Mouse (Mus musculus): ENCODE data around the gene Tmem86a.
"Not testable (repeated sequence)": the region's sequence is repeated elsewhere in the genome, so short reads cannot be mapped to it uniquely, and the experiment has no call there.

The Tmem86a gene

DNA sequence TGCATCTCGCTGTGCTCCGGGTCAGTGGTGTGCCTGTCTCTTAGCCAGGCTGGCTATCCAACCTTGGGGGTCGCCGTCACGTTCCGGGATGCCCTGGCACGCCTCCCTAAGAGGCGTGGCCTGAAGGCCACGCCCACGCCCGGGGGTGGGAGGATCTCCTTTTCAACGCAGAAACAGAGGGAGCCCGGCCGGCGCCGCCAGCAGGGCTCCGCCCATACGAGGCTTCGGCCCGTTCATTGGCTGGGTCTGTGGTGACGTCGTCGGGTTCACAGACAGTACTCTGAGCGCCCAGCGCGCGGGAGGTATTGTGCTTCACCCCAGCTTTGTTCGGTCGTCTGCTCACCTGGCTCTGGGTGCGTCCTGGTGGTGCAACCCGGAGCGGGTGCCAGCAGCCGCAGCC, at the start of gene Tmem86a:
Gene Tmem86a, plus strand, starts transcription at position 236 of the 400 bp plus-strand sequence.
- DNase-seq (ENCODE audit: low spot score in 2 of 2), result peak; percentile 76 to 91

DNA sequence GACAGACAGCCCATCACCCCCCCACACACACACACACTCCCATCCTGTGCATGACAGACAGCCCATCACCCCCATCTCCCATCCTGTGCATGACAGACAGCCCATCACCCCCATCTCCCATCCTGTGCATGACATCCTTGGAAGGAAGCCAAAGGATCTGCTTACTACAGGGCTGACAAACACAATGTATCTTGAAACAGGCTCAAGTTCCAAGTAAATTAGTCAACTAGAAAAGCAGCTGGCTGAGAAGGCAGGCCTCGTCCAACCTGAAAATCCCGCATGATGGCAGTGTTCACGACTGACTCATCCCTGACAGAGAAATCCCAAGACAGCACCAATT, 49.8 kb upstream of the Tmem86a start:
- DNase-seq (ENCODE audit: low spot score in 2 of 2), result no peak

DNA sequence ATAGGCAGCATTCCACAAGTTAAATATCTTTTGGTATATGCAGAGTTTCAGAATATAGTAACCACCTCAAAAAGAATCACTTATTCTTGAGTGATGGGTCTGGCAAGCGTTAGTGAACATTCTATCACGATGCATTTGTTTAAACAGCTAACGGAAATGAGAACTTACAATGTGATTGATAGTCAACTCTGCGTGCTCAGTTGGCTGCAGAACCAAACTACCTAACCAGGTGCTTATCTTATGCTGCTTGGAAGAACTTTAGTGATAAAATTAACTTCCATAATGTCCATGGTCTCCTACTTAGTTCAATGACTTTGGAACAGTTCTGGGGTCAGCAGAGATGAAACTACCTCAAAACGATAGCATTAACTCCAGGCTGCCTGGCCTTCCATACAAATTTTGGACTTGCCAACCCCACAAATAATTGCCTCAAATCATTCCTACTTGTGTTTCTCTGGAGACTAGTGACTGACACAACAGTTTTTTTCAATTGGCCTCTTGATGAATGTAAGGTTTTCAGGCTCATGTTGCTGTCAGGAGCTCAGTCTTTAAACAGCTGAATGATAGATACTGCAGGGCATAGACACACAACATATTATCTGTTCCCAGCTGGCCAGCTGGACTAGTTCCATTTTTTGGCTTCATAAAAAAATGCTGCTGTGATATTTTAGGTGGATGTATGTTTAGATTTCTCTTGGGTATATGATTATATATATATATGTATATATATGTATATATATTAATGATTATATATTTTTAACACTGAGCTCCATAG, 49.1 kb upstream of the Tmem86a start:
- DNase-seq (ENCODE audit: low spot score in 2 of 2), result no peak

DNA sequence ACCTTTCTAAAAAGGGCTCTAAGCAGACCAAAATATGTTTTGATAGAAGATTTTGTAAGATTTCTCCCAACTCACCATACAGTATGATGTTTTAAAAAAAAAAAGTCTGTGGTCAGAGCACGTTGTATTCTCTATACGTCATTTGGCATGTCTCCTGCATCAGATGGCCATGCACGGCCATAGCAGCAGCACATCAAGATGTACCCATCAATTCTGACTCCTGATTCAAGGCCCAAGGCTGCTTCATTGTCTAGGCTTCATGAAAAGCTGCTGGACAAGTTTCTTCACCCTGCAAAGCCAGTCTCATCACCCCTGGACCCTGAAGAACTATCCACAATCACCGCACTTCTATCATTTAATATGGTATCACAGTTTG, 48.5 kb upstream of the Tmem86a start:
- DNase-seq (ENCODE audit: low spot score in 2 of 2), result no peak

DNA sequence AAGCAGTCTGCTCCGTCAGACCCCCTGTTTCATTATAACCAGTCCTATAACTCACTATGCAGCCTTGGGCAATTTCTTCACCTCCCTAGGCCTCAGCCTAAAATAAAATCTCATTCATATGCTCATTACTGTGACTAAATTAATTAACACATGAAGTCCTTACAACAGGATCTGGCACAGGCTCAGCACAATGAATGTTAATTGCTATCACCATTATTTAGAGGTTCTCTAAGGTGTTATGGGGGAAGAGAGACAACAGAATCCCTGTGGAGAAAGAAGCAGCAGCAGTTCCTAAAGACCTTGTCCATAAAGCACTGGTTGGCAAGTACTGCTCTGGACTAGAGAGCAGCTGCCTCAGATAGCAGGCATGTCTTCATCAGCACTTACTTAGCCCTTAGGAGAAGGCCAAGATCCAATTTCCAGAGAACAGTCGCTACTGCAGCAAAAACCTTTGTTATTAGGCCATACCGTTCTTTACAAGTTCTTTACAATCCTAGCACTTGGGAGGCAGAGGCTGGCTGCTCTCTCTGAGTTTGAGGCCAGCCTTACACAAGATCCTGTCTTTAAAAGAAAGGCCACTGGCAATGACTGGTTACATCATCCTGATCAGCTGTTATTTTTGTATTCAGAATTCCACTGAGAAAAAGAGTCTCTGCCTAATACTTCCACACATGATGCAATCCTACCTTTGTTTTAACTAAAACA, 46.8 kb upstream of the Tmem86a start:
- DNase-seq (ENCODE audit: low spot score in 2 of 2), result no peak

DNA sequence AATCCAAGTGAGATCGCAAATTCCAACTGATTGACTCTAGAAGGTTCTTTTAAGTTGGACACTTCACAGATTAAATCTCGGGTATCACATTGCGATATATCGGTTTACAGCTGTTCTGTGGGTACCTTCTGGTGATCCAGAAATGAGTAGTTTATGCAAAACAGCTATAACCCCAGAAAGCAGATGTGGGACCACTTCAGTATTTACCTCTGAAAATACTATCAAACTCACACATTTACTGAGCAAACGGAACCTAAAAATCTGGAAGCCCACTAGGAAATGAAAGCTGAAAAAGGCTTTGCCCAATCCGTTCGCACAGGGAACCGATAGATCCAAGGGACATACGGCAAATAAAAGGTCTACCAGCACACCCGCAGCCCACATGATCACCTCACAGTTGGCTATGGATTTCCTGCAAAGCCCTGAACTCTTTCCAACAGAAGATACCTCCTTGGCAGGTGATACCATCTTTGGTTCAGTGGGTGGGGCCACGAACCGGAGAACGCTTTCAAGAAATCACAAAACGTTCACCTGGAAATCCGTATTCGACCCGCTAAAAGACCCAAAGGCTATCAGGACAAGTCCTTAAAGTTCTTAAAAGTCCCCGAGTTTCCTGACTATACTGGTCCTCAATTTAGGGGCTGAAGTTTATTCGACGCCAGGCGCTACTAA, 43.2 kb upstream of the Tmem86a start:
- DNase-seq (ENCODE audit: low spot score in 2 of 2), result peak in 1 of 2 experiments; percentile 34

DNA sequence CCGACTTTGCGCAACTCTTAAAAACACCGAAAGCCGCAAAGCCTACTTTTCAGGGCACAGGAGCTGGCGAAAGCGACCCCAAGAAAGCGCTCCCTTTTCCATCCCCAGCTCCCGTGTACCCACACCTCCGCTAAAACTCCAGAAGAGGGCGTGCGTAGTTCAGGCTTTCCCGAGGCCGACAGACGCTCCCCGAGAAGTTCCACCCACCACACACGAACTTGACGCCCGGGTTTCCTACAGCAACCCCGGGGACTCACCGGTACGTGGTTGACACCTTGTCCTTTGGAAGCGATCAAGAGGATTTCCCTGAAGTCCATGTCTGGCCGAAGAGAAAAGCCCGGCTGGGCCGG, 42.6 kb upstream of the Tmem86a start:
- no peak for DNase-seq (ENCODE audit: low spot score in 2 of 2)

DNA sequence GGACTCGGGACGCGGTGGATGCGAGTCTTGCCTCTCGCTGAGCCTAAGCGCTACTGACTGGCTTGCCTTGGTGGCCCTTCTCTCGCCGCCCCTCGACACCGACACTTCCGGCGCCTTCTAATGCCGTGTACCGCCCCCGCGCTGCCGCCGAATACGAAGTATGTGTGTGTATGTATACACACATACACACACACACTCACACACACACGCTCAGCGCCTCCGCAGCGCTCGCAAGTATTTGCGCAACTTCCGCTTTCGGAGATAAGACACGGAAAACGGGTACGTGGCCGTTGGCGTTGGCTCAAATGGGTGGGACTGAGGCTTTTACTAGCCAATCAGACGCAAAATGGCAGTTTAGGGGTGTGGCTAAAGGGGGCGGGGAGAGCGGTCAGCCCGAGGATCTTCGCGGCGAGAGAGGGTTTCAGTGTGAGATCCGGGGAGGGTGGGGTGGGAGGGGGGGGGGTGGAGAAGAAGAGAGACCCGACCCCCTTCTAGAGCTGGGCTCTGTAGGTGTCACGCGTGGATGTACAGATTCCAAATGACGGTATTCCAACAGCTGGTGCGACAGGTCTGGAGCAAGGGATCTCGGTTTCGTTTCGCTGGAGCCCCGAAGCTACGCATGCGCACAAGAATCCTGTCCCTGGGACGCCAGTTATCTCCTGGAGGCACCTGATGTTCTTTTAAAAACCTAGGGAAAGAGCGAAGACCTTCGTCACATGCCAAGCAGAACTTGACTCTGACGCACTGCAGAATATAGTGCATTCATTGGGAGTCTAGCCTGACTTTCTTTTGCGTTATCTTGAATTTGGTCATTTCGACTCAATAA, 42.0 kb upstream of the Tmem86a start, which contains the start of gene Spty2d1:
Gene Spty2d1, minus strand, starts transcription at position 244 of the 826 bp plus-strand sequence.
- DNase-seq (ENCODE audit: low spot score in 2 of 2), result peak; percentile 98 to 99

DNA sequence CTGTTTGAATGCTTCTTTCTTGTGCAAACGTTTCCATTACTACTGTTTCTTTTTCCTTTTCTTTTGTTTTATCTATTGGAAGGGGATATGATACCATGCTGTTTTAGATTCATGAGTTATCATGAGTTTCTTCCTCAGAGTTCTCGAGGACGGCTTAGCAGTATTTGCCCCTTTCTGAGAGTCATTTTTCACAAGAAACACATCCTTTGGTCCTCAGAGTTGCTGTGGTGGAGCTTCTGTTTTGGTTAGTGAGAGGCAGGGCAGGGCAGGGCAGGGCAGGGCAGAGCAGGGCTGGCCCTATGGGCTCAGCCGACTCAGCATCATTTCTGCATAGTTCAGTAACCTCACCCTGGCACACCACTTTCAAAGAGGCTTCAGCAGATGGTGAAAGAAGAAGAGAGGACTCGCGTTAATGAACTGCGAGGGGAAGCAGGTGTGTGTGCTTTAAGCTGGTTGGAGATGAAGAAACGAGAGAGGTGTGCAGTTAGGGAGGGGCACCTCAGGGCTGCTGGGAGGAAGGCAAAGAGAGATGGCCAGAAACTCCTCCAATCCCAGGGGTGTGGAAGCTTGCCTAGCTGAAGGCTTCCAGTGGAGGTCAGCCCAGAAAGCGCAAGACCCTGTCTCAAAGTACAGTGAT, 37.2 kb upstream of the Tmem86a start:
- peak in 1 of 2 experiments; percentile 38 for DNase-seq (ENCODE audit: low spot score in 2 of 2)

DNA sequence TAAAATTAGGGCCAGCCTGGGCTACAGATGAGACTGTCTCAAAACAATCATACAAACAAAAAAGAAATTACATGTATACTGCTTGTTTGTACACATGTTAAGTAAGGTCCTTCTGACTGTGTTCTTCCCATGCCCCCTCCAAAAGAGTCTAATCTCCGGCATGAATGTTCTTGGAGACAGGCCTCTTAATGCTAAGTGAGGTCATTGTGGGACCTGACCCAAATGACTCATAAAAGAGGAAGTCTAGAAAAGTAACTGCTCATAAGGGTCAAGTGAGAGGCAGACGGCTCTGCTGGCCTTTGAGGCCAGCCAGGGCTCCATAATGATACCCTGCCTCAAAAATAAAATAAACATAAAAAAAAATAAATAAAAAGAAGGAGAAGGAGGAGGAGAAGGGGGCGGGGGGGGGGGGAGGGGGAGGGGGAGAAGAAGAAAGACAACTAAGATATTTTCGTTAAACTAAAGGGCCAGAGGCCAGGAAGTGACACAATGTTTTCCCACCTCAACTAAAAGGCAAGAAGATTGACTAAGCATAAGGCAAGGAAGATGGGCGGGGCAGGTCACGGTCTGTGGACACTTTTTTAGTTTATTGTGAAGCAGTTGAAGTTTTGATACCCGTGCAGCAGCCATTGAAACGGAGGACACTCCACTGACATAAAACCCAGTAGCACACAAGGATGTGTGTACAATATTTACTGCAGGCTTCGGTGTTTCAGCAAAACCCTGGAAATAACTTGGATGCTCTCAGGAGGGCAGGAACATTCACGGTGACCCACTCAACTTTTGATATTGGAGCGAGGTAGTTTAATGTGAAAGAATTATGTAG, 35.6 kb upstream of the Tmem86a start:
- peak in 1 of 2 experiments; percentile 50 for DNase-seq (ENCODE audit: low spot score in 2 of 2)

DNA sequence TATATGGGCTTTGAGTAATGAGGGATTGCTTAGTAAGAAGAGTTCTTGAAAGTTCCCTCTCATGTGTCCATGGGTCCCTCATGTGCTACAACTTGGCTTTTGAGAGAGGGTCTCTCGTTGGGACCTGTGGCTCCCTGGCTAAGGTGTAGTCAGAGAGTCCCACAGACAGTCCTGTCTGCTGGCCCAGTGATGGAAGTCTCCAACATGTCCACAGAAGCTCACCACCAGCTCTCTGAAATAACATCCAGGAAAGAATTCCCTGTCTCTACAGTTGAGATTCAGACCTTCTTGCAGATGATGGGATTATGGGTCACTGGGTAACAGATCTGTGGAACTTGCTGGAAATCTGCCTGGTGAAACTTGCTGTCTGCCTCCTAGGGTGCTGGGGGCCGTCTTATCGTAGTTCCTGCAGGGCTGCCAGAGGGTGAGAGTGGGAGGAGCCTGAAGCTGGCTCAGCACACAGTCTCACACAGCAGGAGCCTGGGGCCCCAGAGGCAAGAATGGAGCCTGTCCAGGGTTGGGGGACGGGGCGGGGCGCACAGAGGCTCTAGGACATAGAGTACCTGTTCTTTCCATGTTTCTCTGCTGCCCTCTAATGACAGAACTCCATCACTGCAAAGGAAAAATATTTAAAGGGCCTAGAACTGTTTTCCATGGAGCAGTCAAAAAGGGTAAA, 34.9 kb upstream of the Tmem86a start:
- DNase-seq (ENCODE audit: low spot score in 2 of 2), result peak; percentile 32 to 83

DNA sequence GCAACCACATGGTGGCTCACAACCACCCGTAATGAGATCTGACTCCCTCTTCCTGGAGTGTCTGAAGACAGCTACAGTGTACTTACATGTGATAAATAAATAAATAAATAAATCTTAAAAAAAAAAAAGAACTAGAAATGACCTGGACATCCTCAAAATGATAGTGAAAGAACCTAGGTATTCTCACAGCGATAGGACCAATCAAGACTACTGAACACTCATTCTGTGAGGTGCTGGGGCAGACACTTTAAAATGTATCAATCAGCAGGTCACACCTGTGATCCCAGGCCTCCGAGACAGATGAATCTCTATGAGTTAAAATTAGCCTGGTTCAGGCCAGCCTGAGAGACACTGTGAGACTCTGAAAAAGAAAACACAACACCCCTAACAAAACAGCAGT, 33.8 kb upstream of the Tmem86a start:
- no peak for DNase-seq (ENCODE audit: low spot score in 2 of 2)

DNA sequence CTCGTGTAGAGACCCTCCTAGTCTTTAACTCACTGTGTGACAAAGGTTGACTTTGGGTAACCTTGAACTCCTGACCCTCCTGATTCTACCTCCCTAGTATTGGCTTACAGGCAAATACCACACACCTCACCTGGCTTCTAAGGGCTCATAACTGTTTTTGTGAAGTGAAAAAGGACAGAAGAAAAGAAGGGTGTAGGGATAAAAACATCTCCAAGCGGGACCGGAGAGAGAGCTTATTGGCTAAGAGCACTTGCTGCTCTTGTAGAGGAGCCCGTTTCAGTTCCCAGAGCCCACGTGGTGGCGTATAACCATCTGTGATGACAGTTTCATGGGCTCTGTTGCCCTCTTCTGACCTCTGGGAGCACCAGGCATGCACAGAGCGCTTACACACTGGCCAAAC, 33.3 kb upstream of the Tmem86a start:
- DNase-seq (ENCODE audit: low spot score in 2 of 2), result no peak

DNA sequence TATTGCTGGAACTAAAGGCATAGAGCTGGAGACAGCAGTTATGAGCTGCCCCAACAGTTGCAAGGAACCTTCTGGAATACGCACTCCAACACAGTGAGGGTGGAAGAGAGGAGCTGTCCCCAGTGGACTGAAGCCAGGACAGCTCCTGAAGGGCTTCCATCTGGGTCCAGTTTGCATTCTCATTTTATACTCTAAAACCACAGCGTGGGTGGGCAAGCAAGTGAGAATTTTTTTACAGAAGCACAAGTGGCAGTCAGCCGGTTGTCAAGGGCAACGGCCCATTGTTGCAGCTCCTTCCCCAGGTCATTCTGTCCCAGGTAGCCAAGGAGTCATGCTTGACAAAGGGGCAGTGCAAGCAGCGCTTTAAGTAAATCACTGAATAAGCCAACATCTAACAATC, 30.8 kb upstream of the Tmem86a start:
- DNase-seq (ENCODE audit: low spot score in 2 of 2), result no peak

DNA sequence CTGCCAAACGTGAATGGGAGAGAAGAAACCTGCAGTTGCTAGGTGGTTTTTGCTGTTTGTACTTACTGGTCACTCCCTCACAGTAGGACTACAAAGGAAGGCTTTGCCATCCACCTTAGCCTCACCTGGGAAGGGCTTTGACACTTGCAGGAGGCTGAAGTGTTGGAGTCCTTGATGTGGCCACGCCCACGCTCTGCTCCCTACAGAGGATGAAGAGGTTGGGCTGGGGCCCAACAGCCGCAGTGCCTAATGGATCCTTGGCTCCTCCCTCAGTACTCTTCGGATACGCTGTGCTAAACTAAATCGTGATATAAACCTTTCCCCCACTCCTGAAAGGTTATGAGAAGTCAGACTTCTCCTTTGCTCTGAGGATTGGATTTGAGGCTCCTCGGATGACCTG, 29.4 kb upstream of the Tmem86a start:
- no peak for DNase-seq (ENCODE audit: low spot score in 2 of 2)

DNA sequence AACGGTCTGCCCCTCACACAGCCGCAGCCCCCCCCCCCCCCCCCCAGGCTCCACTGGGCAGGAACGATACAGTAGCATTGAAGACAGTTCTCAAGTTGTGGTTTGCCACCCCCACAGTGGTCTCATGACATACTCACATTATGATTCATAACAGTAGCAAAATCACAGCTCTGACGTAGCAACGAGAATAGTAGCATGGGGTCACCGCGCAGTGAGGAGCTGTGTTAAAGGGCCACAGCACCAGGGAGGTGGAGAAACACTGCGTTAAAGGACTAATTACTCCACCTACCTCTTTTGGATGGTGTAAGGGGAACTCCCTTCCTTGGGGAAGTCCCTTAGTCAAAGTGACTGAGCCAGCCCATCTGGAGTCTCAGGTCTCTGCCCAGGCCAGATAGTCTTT, 27.9 kb upstream of the Tmem86a start:
- DNase-seq (ENCODE audit: low spot score in 2 of 2), result peak in 1 of 2 experiments; percentile 36

DNA sequence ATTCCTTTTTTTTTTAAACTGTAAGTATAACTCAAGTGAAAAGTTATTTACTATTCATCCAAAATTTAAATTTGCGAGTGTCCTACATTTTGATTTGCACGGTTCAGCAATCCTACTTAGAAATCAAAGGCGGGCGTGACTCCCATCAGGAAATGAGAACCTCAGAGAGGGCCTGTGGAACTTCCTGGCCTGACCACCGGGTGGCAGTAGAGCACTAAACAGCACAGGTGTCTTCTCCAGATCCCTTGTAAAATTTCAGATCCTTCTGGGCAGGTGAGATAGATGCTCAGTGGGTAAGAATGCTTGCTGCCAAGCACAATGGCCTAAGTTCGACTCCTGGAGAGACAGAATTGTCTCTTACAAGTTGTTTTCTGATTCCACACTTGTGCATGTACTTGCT, 26.9 kb upstream of the Tmem86a start:
- peak; percentile 73 to 90 for DNase-seq (ENCODE audit: low spot score in 2 of 2)

DNA sequence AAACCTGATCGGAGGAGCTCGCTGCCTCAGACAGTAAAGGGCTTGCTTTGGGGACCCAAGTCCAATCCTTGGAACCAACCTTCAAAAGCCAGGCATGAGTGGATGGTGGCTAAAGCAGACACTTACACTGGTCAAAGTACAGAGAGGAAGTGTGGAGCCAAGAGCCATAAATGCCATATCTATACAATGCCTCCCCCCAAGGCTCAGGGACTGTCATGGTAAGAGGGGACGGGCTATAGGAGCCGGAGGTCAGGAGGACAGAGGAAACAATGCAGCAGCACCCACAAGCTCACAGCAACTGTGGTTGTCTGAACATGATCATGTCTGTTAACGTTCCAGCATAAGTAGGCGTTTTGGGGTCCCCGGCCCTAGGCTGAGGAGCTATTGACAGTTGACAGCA, 25.9 kb upstream of the Tmem86a start:
- DNase-seq (ENCODE audit: low spot score in 2 of 2), result no peak

DNA sequence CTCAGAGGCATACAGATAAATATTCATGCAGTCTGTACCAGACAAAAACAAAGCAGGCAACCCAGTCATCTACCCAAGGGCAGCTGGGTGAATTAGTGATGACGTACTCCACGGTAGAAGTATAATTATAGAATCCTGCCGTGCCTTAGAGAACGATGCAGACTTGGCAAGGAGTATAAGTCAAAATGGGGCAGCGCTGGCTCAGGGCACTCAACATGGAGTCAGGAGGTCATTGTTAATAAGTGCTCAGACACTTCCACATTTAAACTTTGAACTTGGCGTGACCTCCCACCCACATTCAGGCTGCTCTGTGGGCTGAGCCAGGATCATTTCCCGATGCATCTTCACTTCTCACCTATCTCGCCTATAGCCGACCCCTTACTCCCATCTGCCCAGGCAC, 25.0 kb upstream of the Tmem86a start:
- DNase-seq (ENCODE audit: low spot score in 2 of 2), result no peak

DNA sequence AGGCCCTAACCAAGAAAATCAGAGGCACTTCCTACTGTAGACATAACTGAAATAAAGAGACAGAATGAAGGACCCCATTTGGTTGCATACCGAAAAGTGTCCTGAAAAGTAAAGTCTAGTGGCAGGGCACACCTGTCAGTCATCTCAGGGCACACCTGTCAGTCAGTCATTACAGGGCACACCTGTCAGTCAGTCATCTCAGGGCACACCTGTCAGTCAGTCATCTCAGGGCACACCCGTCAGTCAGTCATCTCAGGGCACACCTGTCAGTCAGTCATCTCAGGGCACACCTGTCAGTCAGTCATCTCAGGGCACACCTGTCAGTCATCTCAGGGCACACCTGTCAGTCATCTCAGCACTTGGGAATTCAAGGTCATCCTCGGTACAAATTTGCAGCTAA, 23.5 kb upstream of the Tmem86a start:
- not testable (repeated sequence) for DNase-seq (ENCODE audit: low spot score in 2 of 2)

Data from spleen, postnatal 10 days (tissue).